Mouse (Mus musculus) embryonic fibroblast, embryonic 13.5 days (primary cell): ENCODE results near the gene Tns1. TPM values are rescaled to one million over a fixed set of nuclear protein-coding genes. Genes with fewer than 3 reads are reported as not detected.

Source experiments
- H3K27ac ChIP-seq: 2 replicates; pipeline ENCODE4 v1.5.1; 2012; ENCODE audit warnings: low read length, control low read depth, inconsistent platforms; ENCODE audit not compliant: insufficient read depth
- H3K4me1 ChIP-seq: 2 replicates; pipeline ENCODE4 v1.6.1; 2011; ENCODE audit warnings: low read length; ENCODE audit not compliant: control insufficient read depth, insufficient read depth
- H3K4me3 ChIP-seq: 2 replicates; pipeline ENCODE4 v1.5.1; 2011; ENCODE audit warnings: mild to moderate bottlenecking, control low read depth, low read length; ENCODE audit not compliant: insufficient read depth
- CTCF ChIP-seq: IDR thresholded peaks from 2 replicates; pipeline ENCODE4 v1.5.1; 2011; ENCODE audit warnings: mild to moderate bottlenecking, control low read depth, low read length, moderate library complexity, borderline replicate concordance; ENCODE audit not compliant: insufficient read depth
- POLR2A ChIP-seq: IDR thresholded peaks from 2 replicates; pipeline ENCODE4 v1.6.1; 2011; ENCODE audit warnings: low read depth, mild to moderate bottlenecking, control low read depth, low read length, moderate library complexity
- polyA plus RNA-seq: library from polyadenylated mRNA; stranded (reverse); fragments of >200 nt; gene quantifications from 2 replicates; pipeline ENCODE4 v1.2.4, GENCODE M21; 2011; ENCODE audit warnings: low read depth; ENCODE audit not compliant: missing spikeins, insufficient read length

The Tns1 gene
- polyA plus RNA-seq, 1 experiment = 122 TPM

GRCm38 (mm10) chr1:73987705-73988201, 136.5 kb downstream of the Tns1 start:
- TF ChIP-seq POLR2A (no peak), CTCF (no peak)
- H3K27ac ChIP-seq = no peak overlapping the region
- no peak overlapping the region for H3K4me3 ChIP-seq
- H3K4me1 ChIP-seq = no peaks in the 10 kb centered on the region

GRCm38 (mm10) chr1:73986268-73987045, 137.8 kb downstream of the Tns1 start:
- no peaks in the 10 kb centered on the region for H3K4me1 ChIP-seq
- H3K27ac ChIP-seq = no peak overlapping the region
- H3K4me3 ChIP-seq = no peak overlapping the region
- TF ChIP-seq CTCF (no peak), POLR2A (no peak)

GRCm38 (mm10) chr1:73985611-73986010, 138.6 kb downstream of the Tns1 start:
- H3K4me1 ChIP-seq = no peaks in the 10 kb centered on the region
- no peak overlapping the region for H3K4me3 ChIP-seq
- no peak overlapping the region for H3K27ac ChIP-seq
- TF ChIP-seq POLR2A (no peak), CTCF (no peak)

- Histone ChIP-seq H3K4me3 (no peak overlapping the region), H3K27ac (no peak overlapping the region), H3K4me1 (no peaks in the 10 kb centered on the region)
- TF ChIP-seq POLR2A = no peak
- TF ChIP-seq CTCF = no peak
Observed at GRCm38 (mm10) chr1:73979214-73979613, 145.0 kb downstream of the Tns1 start.

- Histone ChIP-seq H3K27ac (no peak overlapping the region), H3K4me3 (no peak overlapping the region), H3K4me1 (no peaks in the 10 kb centered on the region)
- TF ChIP-seq CTCF (no peak), POLR2A (no peak)
Observed at GRCm38 (mm10) chr1:73978576-73978975, 145.7 kb downstream of the Tns1 start.

GRCm38 (mm10) chr1:73973992-73974391, 150.3 kb downstream of the Tns1 start:
- no peak overlapping the region for H3K4me3 ChIP-seq
- TF ChIP-seq POLR2A = no peak
- no peak for TF ChIP-seq CTCF
- H3K27ac ChIP-seq = no peak overlapping the region
- H3K4me1 ChIP-seq = peaks cover 14% of the 10 kb centered on the region

GRCm38 (mm10) chr1:73972726-73973125, 151.5 kb downstream of the Tns1 start:
- TF ChIP-seq CTCF (no peak), POLR2A (no peak)

GRCm38 (mm10) chr1:73970161-73970730, 154.0 kb downstream of the Tns1 start:
- no peak for TF ChIP-seq CTCF
- TF ChIP-seq POLR2A = no peak
- Histone ChIP-seq H3K4me3 (no peak overlapping the region), H3K27ac (no peak overlapping the region), H3K4me1 (peaks cover 18% of the 10 kb centered on the region)

More at GRCm38 (mm10) chr1:73972726-73973125, 151.5 kb downstream of the Tns1 start:
- H3K27ac ChIP-seq = no peak overlapping the region
- no peak overlapping the region for H3K4me3 ChIP-seq
- H3K4me1 ChIP-seq = peaks cover 18% of the 10 kb centered on the region

- Histone ChIP-seq H3K4me1 (peaks cover 25% of the 10 kb centered on the region), H3K4me3 (no peak overlapping the region), H3K27ac (peak overlapping the region; percentile 28)
- no peak for TF ChIP-seq POLR2A
- no peak for TF ChIP-seq CTCF
Observed at GRCm38 (mm10) chr1:73968712-73969511, 155.3 kb downstream of the Tns1 start.
